Mouse (Mus musculus) embryonic facial prominence, embryonic 15.5 days (tissue): ENCODE data around the gene Fam83c. TPM values are rescaled to one million over a fixed set of nuclear protein-coding genes. Genes with fewer than 3 reads are reported as not detected.

Experiments used
- ATAC-seq: fragments of 200-750 bp; cut with Nextera tagmentation; 2 replicates; pipeline ENCODE4 v1.8.0; 2017; ENCODE audit warnings: low read depth, moderate TSS enrichment; ENCODE audit not compliant: insufficient number of reproducible peaks, low FRiP score, low TSS enrichment
- H3K27ac ChIP-seq: fragments of 300-500 bp; sonication (generic); replicated peaks from 2 replicates; pipeline ENCODE4 v1.5.1; 2015; ENCODE audit warnings: mild to moderate bottlenecking, inconsistent platforms
- H3K27me3 ChIP-seq: fragments of 300-500 bp; sonication (generic); 2 replicates; pipeline ENCODE4 v1.6.1; 2015; ENCODE audit warnings: inconsistent platforms
- H3K36me3 ChIP-seq: fragments of 300-500 bp; sonication (generic); 2 replicates; pipeline ENCODE4 v1.6.1; 2015; ENCODE audit warnings: mild to moderate bottlenecking, inconsistent platforms
- H3K4me1 ChIP-seq: fragments of 300-500 bp; sonication (generic); 2 replicates; pipeline ENCODE4 v1.6.1; 2015; ENCODE audit warnings: inconsistent platforms
- H3K4me2 ChIP-seq: fragments of 300-500 bp; sonication (generic); replicated peaks from 2 replicates; pipeline ENCODE4 v1.6.1; 2015; ENCODE audit warnings: mild to moderate bottlenecking, inconsistent platforms
- H3K4me3 ChIP-seq: fragments of 300-500 bp; sonication (generic); replicated peaks from 2 replicates; pipeline ENCODE4 v1.5.1; 2015; ENCODE audit warnings: mild to moderate bottlenecking, inconsistent platforms
- H3K9ac ChIP-seq: fragments of 300-500 bp; sonication (generic); 2 replicates; pipeline ENCODE4 v1.6.1; 2015; ENCODE audit warnings: inconsistent platforms
- H3K9me3 ChIP-seq: fragments of 300-500 bp; sonication (generic); replicated peaks from 2 replicates; pipeline ENCODE4 v1.6.1; 2016; ENCODE audit warnings: inconsistent platforms
- WGBS: fragments of 180-500 bp; shearing (Covaris S2); methylation state at CpG from one replicate; pipeline ENCODE4 v1.1.7; 2015; 5-methylcytosine and 5-hydroxymethylcytosine counted together
- polyA plus RNA-seq: library from polyadenylated mRNA; unstranded; fragments of >200 nt; fragmentation: Nextera tagmentation; extraction: Ambion mirVana; gene quantifications from 2 replicates; pipeline ENCODE4 v1.2.1, GENCODE M21; 2015

Fam83c gene
- polyA plus RNA-seq, 1 experiment from 2014 or later = 4.8 TPM

DNA sequence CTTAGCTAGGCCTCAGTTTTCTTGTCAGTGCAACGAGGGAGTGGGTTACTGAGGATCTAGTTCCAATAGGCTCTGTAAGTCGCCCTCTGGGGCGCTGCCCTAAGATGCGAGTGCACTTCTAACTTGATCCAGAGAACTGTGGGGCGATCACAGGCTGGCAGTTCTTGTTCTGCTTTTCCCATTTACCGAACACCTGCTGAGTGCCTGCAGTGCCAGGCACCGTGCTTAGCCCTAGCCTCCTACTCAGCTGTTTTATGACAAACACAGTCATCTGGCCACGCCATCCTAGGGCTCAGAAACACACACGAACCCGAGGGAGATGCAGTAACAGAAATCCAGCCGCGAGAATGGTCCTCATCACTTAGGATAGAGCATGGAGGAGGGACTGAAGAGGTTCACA lies 41.8 kb downstream of the Fam83c start:
- 28% methylated on average over 12 of the region's 12 CpGs for WGBS
- no peak overlapping the region for H3K9ac ChIP-seq
- no peak overlapping the region for H3K4me3 ChIP-seq
- H3K27ac ChIP-seq = no peak overlapping the region
- H3K36me3 ChIP-seq = no peaks in the 10 kb centered on the region
- ATAC-seq = no peak
- H3K4me1 ChIP-seq = no peaks in the 10 kb centered on the region
- no peaks in the 10 kb centered on the region; the same call in 1 of the 2 replicates for H3K27me3 ChIP-seq
- no peak overlapping the region for H3K4me2 ChIP-seq
- H3K9me3 ChIP-seq = no peaks in the 10 kb centered on the region

DNA sequence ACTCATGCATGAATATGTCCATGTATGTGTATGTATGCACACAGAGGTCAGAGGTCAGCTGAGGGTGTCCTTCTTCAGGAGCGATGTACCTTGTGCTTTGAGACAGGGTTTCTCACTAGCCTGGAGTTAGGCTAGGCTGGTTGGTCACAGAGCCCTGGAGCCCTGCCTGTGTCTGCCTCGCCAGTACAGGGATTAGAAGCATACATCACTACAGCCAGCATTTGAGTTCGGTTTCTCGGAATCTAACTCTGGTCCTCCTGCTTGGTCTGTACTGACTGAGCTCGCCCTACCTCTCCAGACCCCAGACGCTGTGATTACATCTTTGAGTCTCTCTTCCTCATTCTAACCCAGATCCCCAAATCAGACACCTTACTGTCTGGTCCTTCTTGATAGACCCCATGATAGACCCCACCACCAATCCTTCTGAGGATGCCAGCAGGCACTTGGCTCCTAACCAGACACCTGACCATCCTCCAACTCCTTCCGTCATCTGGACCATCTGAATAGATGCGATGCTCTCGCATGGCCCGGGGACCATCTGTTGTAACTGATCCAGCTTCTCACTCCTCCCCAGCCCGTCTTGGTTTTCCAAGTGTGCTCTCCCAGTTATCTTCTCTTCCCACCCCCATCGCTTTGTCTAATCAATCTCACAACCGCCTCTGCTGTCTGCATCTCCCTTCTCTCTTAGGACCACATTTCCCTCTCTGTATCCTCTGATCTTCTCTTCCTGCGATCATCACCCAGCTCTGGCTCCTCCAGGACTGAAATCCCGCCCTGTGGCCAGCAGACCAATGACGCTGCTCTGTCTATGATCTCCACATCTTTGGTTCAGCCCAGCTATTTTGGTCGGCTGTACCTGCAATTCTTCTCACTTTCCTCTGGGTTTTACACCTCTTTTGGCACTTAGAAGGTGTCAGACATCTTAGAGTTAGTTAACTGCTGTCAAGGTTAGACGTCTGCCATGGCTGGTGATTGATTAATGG lies 46.4 kb downstream of the Fam83c start:
- H3K4me1 ChIP-seq = no peaks in the 10 kb centered on the region
- no peak overlapping the region for H3K4me2 ChIP-seq
- H3K9ac ChIP-seq = no peak overlapping the region
- H3K36me3 ChIP-seq = no peaks in the 10 kb centered on the region
- no peak for ATAC-seq
- no peaks in the 10 kb centered on the region; the same call in 1 of the 2 replicates for H3K27me3 ChIP-seq
- 76% methylated on average over 18 of the region's 18 CpGs for WGBS
- H3K27ac ChIP-seq = no peak overlapping the region
- no peak overlapping the region for H3K4me3 ChIP-seq
- H3K9me3 ChIP-seq = no peaks in the 10 kb centered on the region

GRCm38 (mm10) chr2:155786905-155787304 lies 47.7 kb downstream of the Fam83c start:
- H3K36me3 ChIP-seq = no peaks in the 10 kb centered on the region
- no peaks in the 10 kb centered on the region; the same call in 1 of the 2 replicates for H3K27me3 ChIP-seq
- no peaks in the 10 kb centered on the region for H3K4me1 ChIP-seq
- H3K9ac ChIP-seq = no peak overlapping the region
- no peak overlapping the region for H3K4me2 ChIP-seq
- no peak for ATAC-seq
- H3K9me3 ChIP-seq = no peaks in the 10 kb centered on the region
- H3K4me3 ChIP-seq = no peak overlapping the region
- WGBS = 67% methylated on average over 5 of the region's 5 CpGs
- no peak overlapping the region for H3K27ac ChIP-seq

DNA sequence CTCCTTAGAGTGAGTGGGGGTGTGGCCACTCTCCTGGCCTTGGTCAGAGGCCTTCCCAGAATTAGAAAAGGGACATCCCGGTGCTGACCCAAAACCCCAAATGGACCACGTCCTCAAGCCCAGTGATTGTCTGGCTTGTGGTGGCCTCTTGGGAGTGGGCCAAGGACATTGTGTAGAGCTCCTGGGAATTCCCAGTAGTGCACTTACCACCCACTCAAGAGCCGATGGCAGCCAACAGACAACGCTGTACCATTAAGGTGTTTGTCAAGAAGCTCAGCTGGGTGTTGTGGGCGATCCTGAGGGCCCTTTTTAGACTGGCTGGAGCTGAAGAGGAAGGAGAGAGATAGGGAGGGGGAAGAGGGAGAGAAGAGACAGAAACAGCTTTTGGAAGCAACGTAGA lies 50.1 kb downstream of the Fam83c start:
- Histone ChIP-seq H3K36me3 (no peaks in the 10 kb centered on the region), H3K27me3 (no peaks in the 10 kb centered on the region; the same call in 1 of the 2 replicates), H3K4me1 (no peaks in the 10 kb centered on the region), H3K27ac (no peak overlapping the region), H3K9me3 (no peaks in the 10 kb centered on the region), H3K4me2 (no peak overlapping the region), H3K4me3 (no peak overlapping the region), H3K9ac (no peak overlapping the region)
- ATAC-seq = no peak
- WGBS = 82% methylated on average over 6 of the region's 6 CpGs

- ATAC-seq = no peak
- WGBS = 71% methylated on average over 3 of the region's 3 CpGs
- no peak overlapping the region for H3K27ac ChIP-seq
- H3K4me1 ChIP-seq = peaks cover 10% of the 10 kb centered on the region; the same call in 1 of the 2 replicates
- no peaks in the 10 kb centered on the region for H3K36me3 ChIP-seq
- no peak overlapping the region for H3K4me2 ChIP-seq
- H3K27me3 ChIP-seq = peaks cover 32% of the 10 kb centered on the region
- no peaks in the 10 kb centered on the region for H3K9me3 ChIP-seq
- no peak overlapping the region for H3K4me3 ChIP-seq
- H3K9ac ChIP-seq = no peak overlapping the region
Observed at GRCm38 (mm10) chr2:155779506-155779905, 55.1 kb downstream of the Fam83c start.

DNA sequence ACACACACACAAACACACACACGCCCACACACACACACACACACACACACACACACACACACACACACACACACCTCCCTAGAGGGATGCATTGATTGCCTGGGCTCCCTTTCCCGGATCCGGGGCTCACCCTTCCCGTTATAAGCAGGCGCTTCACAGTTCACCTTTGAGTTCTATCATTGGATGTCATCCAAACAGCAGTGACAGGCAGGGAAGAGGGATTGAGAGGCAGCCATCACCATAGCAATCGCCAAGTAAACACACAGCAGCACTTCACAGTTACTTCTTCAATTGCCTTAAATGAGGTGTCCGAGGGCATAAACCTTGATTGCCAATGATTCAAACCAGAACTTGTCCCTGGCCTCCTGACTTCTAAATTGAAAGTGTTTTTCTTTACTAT lies 55.6 kb downstream of the Fam83c start:
- Histone ChIP-seq H3K4me3 (no peak overlapping the region), H3K4me2 (no peak overlapping the region), H3K4me1 (peaks cover 10% of the 10 kb centered on the region; the same call in 1 of the 2 replicates), H3K27me3 (peaks cover 37% of the 10 kb centered on the region), H3K27ac (no peak overlapping the region), H3K9ac (no peak overlapping the region), H3K9me3 (no peaks in the 10 kb centered on the region), H3K36me3 (no peaks in the 10 kb centered on the region)
- no peak for ATAC-seq
- WGBS = 59% methylated on average over 7 of the region's 7 CpGs

GRCm38 (mm10) chr2:155778004-155778403 lies 56.6 kb downstream of the Fam83c start:
- H3K9ac ChIP-seq = no peak overlapping the region
- 69% methylated on average over 6 of the region's 6 CpGs for WGBS
- ATAC-seq = no peak
- no peaks in the 10 kb centered on the region for H3K36me3 ChIP-seq
- H3K27me3 ChIP-seq = peaks cover 47% of the 10 kb centered on the region
- H3K4me1 ChIP-seq = peaks cover 10% of the 10 kb centered on the region; the same call in 1 of the 2 replicates
- H3K27ac ChIP-seq = no peak overlapping the region
- no peak overlapping the region for H3K4me3 ChIP-seq
- no peaks in the 10 kb centered on the region for H3K9me3 ChIP-seq
- no peak overlapping the region for H3K4me2 ChIP-seq

DNA sequence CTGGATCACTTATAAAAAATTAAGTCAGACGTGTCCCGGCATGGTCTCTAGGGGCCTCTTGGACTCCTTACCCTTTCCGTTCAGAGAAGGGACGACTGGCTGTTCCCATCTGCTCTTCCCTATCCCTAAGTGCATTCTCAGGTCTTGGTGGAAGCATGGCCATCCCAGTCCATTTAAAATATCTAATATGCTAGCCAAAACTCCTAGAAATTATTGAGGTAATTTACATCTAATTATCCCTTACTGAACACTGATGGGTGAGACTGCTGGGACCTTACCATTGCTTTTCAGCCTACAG lies 57.0 kb downstream of the Fam83c start:
- no peaks in the 10 kb centered on the region for H3K9me3 ChIP-seq
- H3K36me3 ChIP-seq = no peaks in the 10 kb centered on the region
- no peak overlapping the region for H3K9ac ChIP-seq
- H3K4me2 ChIP-seq = no peak overlapping the region
- H3K4me1 ChIP-seq = peaks cover 10% of the 10 kb centered on the region; the same call in 1 of the 2 replicates
- ATAC-seq = no peak
- WGBS = 66% methylated on average over 4 of the region's 4 CpGs
- H3K27me3 ChIP-seq = peaks cover 51% of the 10 kb centered on the region
- H3K4me3 ChIP-seq = no peak overlapping the region
- no peak overlapping the region for H3K27ac ChIP-seq

Other genes with a start within 250 kb of the Fam83c start
- 31.0 and 33.0 TPM in 2 replicates for gene Gss, start 242.0 kb downstream of the Fam83c start, polyA plus RNA-seq
- gene Myh7b, start 223.6 kb downstream of the Fam83c start, polyA plus RNA-seq = 1.7 and 2.2 TPM in 2 replicates
- 131 and 137 TPM in 2 replicates for gene Trpc4ap, start 142.5 kb downstream of the Fam83c start, polyA plus RNA-seq
- 38.3 and 39.4 TPM in 2 replicates for gene Edem2, start 105.4 kb downstream of the Fam83c start, polyA plus RNA-seq
- not detected in 2 replicates for gene Gm17581, start 99.0 kb downstream of the Fam83c start, polyA plus RNA-seq
- 8.8 and 9.8 TPM in 2 replicates for gene Procr, start 83.7 kb downstream of the Fam83c start, polyA plus RNA-seq
- gene Mmp24, start 59.5 kb downstream of the Fam83c start, polyA plus RNA-seq = 0.09 and 0.11 TPM in 2 replicates
- 21.0 and 24.8 TPM in 2 replicates for gene BC029722, start 15.4 kb downstream of the Fam83c start, polyA plus RNA-seq
- 205 and 214 TPM in 2 replicates for gene Eif6, start 7.9 kb downstream of the Fam83c start, polyA plus RNA-seq
- 52.1 and 65.6 TPM in 2 replicates for gene Uqcc1, start 95.5 kb upstream of the Fam83c start, polyA plus RNA-seq
- 0.27 TPM in 1 of 2 replicates, not detected in the other for gene Gm15557, start 105.9 kb upstream of the Fam83c start, polyA plus RNA-seq
- gene Gdf5, start 110.5 kb upstream of the Fam83c start, polyA plus RNA-seq = 1.7 and 2.2 TPM in 2 replicates
- 22.5 and 23.3 TPM in 2 replicates for gene Cep250, start 121.6 kb upstream of the Fam83c start, polyA plus RNA-seq
- gene 6430550D23Rik, start 173.1 kb upstream of the Fam83c start, polyA plus RNA-seq = 1.8 and 2.2 TPM in 2 replicates
- 250 and 256 TPM in 2 replicates for gene Ergic3, start 173.2 kb upstream of the Fam83c start, polyA plus RNA-seq
- gene Fer1l4, start 218.1 kb upstream of the Fam83c start, polyA plus RNA-seq = 0.05 TPM in 1 of 2 replicates, not detected in the other
- gene Spag4, start 230.3 kb upstream of the Fam83c start, polyA plus RNA-seq = 2.5 TPM in 2 replicates